Mouse (Mus musculus): ENCODE data around the gene Dzip1l.
"Not testable (repeated sequence)": the region's sequence is repeated elsewhere in the genome, so short reads cannot be mapped to it uniquely, and the experiment has no call there.

Dzip1l gene

GRCm38 (mm10) chr9:99629281-99630011 lies at the start of gene Dzip1l:
Gene Dzip1l, plus strand, starts transcription at chr9:99629496.
- peak; percentile 76 for DNase-seq

GRCm38 (mm10) chr9:99580655-99581054 lies 48.6 kb upstream of the Dzip1l start:
- DNase-seq, result peak; percentile 45

GRCm38 (mm10) chr9:99587505-99588202 lies 41.6 kb upstream of the Dzip1l start:
- DNase-seq, result peak; percentile 67

GRCm38 (mm10) chr9:99591144-99591543 lies 38.2 kb upstream of the Dzip1l start:
- DNase-seq, result no peak

GRCm38 (mm10) chr9:99599127-99599526 lies 30.2 kb upstream of the Dzip1l start:
- not testable (repeated sequence) for DNase-seq

- no peak for DNase-seq
These were observed 25.7 kb upstream of the Dzip1l start for GRCm38 (mm10) chr9:99603566-99603965.

GRCm38 (mm10) chr9:99612202-99612601 lies 17.1 kb upstream of the Dzip1l start, which contains the start of gene A4gnt:
Gene A4gnt, plus strand, starts transcription at chr9:99612502.
- no peak for DNase-seq

GRCm38 (mm10) chr9:99619688-99620087 lies 9.6 kb upstream of the Dzip1l start:
- DNase-seq, result no peak

GRCm38 (mm10) chr9:99620196-99620595 lies 9.1 kb upstream of the Dzip1l start:
- DNase-seq, result no peak

- DNase-seq, result no peak
These were observed 7.3 kb upstream of the Dzip1l start for GRCm38 (mm10) chr9:99622034-99622433.

GRCm38 (mm10) chr9:99622966-99623365 lies 6.3 kb upstream of the Dzip1l start:
- no peak for DNase-seq

- no peak for DNase-seq
These were observed 5.2 kb upstream of the Dzip1l start for GRCm38 (mm10) chr9:99624117-99624516.

GRCm38 (mm10) chr9:99628581-99628980 lies 715 bp upstream of the Dzip1l start:
- no peak for DNase-seq

GRCm38 (mm10) chr9:99630071-99630470 lies 775 bp downstream of the Dzip1l start:
- no peak for DNase-seq

- no peak for DNase-seq
These were observed 1.3 kb downstream of the Dzip1l start for GRCm38 (mm10) chr9:99630528-99631125.

- DNase-seq, result no peak
These were observed 2.5 kb downstream of the Dzip1l start for GRCm38 (mm10) chr9:99631781-99632180.

- no peak for DNase-seq
These were observed 3.0 kb downstream of the Dzip1l start for GRCm38 (mm10) chr9:99632264-99632663.

GRCm38 (mm10) chr9:99636776-99637175 lies 7.5 kb downstream of the Dzip1l start:
- no peak for DNase-seq

- DNase-seq, result no peak
These were observed 7.9 kb downstream of the Dzip1l start for GRCm38 (mm10) chr9:99637227-99637626.

GRCm38 (mm10) chr9:99637736-99638135 lies 8.4 kb downstream of the Dzip1l start:
- DNase-seq, result no peak

GRCm38 (mm10) chr9:99639957-99640356 lies 10.7 kb downstream of the Dzip1l start:
- no peak for DNase-seq

- DNase-seq, result peak; percentile 46
These were observed 16.1 kb downstream of the Dzip1l start for GRCm38 (mm10) chr9:99645416-99645815.

- no peak for DNase-seq
These were observed 16.8 kb downstream of the Dzip1l start for GRCm38 (mm10) chr9:99646102-99646501.

- no peak for DNase-seq
These were observed 31.5 kb downstream of the Dzip1l start for GRCm38 (mm10) chr9:99660756-99661155.
